Mouse (Mus musculus) megakaryocyte, embryonic 14.5 days (primary cell): ENCODE data around the gene Myo5a.

Experiments
- FLI1 ChIP-seq: IDR thresholded peaks from 2 replicates; pipeline ENCODE4 v1.6.1; 2012; ENCODE audit warnings: low read length, inconsistent platforms, mixed read lengths
- GATA1 ChIP-seq: IDR thresholded peaks from 3 replicates; pipeline ENCODE4 v1.6.1; 2012; ENCODE audit warnings: mixed read lengths, low read length, inconsistent platforms, borderline replicate concordance

GRCm38 (mm10) chr9:75146911-75147310 lies 76.1 kb downstream of the Myo5a start:
- TF ChIP-seq GATA1 (no peak), FLI1 (no peak)
